Mouse (Mus musculus) stomach, embryonic 14.5 days (tissue): ENCODE measurements around the gene Kcnab1. TPM values are rescaled to one million over a fixed set of nuclear protein-coding genes. Genes with fewer than 3 reads are reported as not detected.

ENCODE experiments used
- ATAC-seq: fragments of 200-750 bp; cut with Nextera tagmentation; 2 replicates; pipeline ENCODE4 v1.8.0; 2017; ENCODE audit warnings: low read depth, moderate TSS enrichment; ENCODE audit not compliant: insufficient number of reproducible peaks, insufficient read depth, low FRiP score
- H3K27ac ChIP-seq: fragments of 300-500 bp; sonication (generic); 2 replicates; pipeline ENCODE4 v1.5.1; 2014; ENCODE audit warnings: mild to moderate bottlenecking, low read length, moderate library complexity, mixed read lengths
- H3K27me3 ChIP-seq: fragments of 300-500 bp; sonication (generic); 2 replicates; pipeline ENCODE4 v1.6.1; 2014; ENCODE audit warnings: low read length, control low read depth, mixed read lengths; ENCODE audit not compliant: control insufficient read depth, insufficient read depth
- H3K36me3 ChIP-seq: fragments of 300-500 bp; sonication (generic); 2 replicates; pipeline ENCODE4 v1.6.1; 2014; ENCODE audit warnings: mild to moderate bottlenecking, control low read depth, low read length, moderate library complexity, mixed read lengths; ENCODE audit not compliant: control insufficient read depth, insufficient read depth
- H3K4me1 ChIP-seq: fragments of 300-500 bp; sonication (generic); 2 replicates; pipeline ENCODE4 v1.6.1; 2014; ENCODE audit warnings: low read length, control low read depth, mixed read lengths; ENCODE audit not compliant: control insufficient read depth, insufficient read depth
- H3K4me2 ChIP-seq: fragments of 300-500 bp; sonication (generic); replicated peaks from 2 replicates; pipeline ENCODE4 v1.6.1; 2014; ENCODE audit warnings: low read depth, low read length, control low read depth
- H3K4me3 ChIP-seq: fragments of 300-500 bp; sonication (generic); 2 replicates; pipeline ENCODE4 v1.5.1; 2014; ENCODE audit warnings: low read depth, low read length, control low read depth
- H3K9ac ChIP-seq: fragments of 300-500 bp; sonication (generic); replicated peaks from 2 replicates; pipeline ENCODE4 v1.6.1; 2014; ENCODE audit warnings: low read depth, mild to moderate bottlenecking, control low read depth, low read length, moderate library complexity, mixed read lengths
- H3K9me3 ChIP-seq: fragments of 300-500 bp; sonication (generic); 2 replicates; pipeline ENCODE4 v1.6.1; 2016; ENCODE audit warnings: low read depth, low read length, control low read depth; ENCODE audit not compliant: control insufficient read depth
- WGBS: fragments of 180-500 bp; shearing (Covaris S2); extraction: QIAGEN DNeasy Blood & Tissue Kit; methylation state at CpG from one replicate; pipeline ENCODE4 v1.1.7; 2014; 5-methylcytosine and 5-hydroxymethylcytosine counted together
- polyA plus RNA-seq: library from polyadenylated mRNA; unstranded; fragments of >200 nt; fragmentation: Nextera tagmentation; extraction: Ambion mirVana; gene quantifications from 2 replicates; pipeline ENCODE4 v1.2.1, GENCODE M21; 2014

The Kcnab1 gene
- polyA plus RNA-seq, 1 experiment from 2014 or later, result 3.9 TPM

GRCm38 (mm10) chr3:65419706-65420105 is 310.5 kb downstream of the Kcnab1 start:
- WGBS, result 89% methylated on average over 3 of the region's 3 CpGs
- no peak for ATAC-seq
- H3K36me3 ChIP-seq, result no peaks in the 10 kb centered on the region

More at GRCm38 (mm10) chr3:65419706-65420105, 310.5 kb downstream of the Kcnab1 start:
- H3K4me2 ChIP-seq, result no peak overlapping the region
- H3K9me3 ChIP-seq, result no peaks in the 10 kb centered on the region
- H3K27me3 ChIP-seq, result no peaks in the 10 kb centered on the region
- H3K9ac ChIP-seq, result no peak overlapping the region
- no peak overlapping the region for H3K4me3 ChIP-seq
- H3K4me1 ChIP-seq, result no peaks in the 10 kb centered on the region
- no peak overlapping the region for H3K27ac ChIP-seq
